Mouse (Mus musculus) megakaryocyte-erythroid progenitor cell, adult 5-6 weeks (primary cell): ENCODE measurements around the gene Adam11. TPM values are rescaled to one million over a fixed set of nuclear protein-coding genes. Genes with fewer than 3 reads are reported as not detected.
A peak's percentile ranks its signal among the peaks of the same experiment; 100 is the strongest.

ENCODE experiments used
- ATAC-seq: replicated peaks from 2 replicates; pipeline ENCODE4 v1.8.0; 2016; ENCODE audit warnings: mild to moderate bottlenecking, inconsistent platforms; ENCODE audit not compliant: severe bottlenecking, poor library complexity, low FRiP score, low TSS enrichment
- total RNA-seq, 2 experiments: library from RNA; stranded (forward) in 1 of 2; stranded (reverse) in 1 of 2; fragments of 200-1000, 215-1000 nt in 1 of 2; fragments of >200 nt in 1 of 2; fragmentation: Nextera tagmentation in 1 of 2; gene quantifications; 2 replicates each; pipeline ENCODE4 v1.2.3; 2014 to 2017

The Adam11 gene
- total RNA-seq, 2 experiments from 2014 or later: 0.14 to 0.28 TPM

DNA sequence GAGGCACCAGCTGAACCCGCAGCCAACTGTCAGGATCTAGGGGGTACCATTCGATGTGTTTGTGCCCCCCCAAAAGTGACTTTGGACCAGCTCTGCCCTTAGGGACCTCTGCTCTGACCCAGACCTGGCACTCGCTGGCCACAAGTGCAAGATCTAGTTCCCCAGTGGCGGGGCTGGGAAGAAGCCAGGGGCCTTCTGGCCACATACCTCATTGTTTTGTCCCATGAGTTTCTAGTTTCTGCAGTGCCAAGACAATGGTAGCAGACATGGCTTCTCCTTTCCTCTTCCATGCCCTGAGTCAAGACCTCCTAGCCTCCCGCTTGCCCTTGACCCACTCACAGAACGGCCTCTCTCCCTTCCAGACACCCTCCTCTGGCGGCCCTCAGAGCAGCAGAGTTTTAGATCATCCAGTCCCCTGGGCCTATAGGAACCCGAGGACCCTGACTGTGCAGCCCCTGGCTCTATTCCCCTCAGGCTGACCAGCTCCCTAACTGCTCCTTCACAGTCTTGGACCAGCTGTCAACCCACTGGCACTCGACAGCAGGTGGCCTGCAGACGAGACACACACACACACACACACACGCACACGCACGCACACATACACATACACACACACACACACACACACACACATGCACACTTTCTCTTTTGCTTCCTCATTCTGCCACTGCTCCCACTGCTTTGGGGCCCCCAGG lies 8.2 kb upstream of the Adam11 start:
- no peak for ATAC-seq

DNA sequence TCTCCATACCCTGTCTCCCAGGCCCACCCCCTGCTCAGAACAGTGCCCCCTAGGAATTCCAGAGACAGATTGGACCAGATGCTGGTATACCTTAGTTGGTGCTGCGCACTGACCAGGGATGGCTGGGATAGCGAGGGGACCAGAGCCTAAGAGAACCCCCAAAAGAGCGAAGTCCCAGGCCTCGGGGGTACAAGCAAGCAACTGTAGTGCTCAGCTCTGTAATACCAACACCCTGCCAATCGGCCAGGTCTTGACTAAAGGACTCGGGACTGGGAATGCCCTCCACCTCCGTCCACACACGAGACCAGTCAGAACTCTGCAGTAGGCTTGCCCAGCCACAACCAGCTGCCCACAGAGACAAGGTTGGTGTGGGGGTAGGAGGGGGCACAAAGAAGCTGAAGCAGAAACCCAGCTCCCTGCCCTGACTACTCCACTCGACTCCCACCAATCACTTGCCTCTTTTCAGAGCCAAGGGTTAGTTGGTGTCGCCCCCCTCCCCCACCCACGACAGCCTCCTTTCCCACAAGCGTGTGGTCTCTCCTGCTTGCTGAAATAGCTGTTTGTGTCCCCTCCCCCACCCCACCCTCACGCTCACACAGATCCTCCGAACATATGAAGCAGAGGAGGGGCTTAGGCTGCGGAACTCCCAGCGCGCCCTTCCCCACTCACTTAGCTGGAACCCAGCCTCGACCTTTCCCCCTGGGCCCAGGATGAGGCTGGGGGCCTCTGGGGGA lies 7.5 kb upstream of the Adam11 start:
- ATAC-seq: 0 out of 2 replicates have a peak, but pooled peaks have one; percentile 19

DNA sequence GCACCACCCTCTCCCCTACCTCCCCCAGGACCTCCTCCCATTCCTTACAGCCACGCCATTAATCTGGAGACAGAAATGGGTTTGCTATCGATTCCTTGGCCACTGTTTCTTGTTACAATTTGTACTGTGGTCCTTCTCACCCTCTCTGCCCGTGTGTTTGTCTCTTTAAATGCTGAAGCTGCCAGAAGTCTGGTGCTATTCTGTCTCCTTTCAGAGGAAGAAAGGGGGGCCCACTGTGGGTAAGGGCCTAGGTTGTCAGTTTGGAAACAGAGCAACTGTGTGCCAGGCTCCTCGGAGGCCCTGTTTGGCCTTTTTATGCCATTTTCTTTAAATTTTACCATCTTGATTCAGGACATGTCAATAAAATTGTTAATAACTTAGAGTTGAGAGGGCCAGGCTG lies 6.8 kb upstream of the Adam11 start:
- ATAC-seq: no peak

DNA sequence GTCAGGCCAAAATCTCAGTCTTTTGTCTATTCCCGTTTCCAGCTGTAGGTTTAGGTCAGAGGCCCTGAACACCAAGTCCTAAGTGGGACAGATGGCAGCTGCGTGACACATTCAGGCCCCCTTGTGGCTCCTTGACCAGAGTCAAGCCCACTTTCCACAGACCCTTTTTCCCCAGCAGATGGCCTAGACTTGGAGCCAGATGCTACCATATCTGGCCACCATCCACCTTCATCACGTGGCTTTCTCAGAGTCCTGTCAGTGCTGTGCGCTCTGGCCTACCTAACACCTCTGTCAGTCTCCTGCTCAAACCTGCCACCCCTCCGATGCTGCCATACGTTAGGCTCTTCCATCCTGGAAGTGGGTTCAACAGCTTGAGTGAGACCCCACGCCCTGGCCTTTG lies 5.8 kb upstream of the Adam11 start:
- no peak for ATAC-seq

DNA sequence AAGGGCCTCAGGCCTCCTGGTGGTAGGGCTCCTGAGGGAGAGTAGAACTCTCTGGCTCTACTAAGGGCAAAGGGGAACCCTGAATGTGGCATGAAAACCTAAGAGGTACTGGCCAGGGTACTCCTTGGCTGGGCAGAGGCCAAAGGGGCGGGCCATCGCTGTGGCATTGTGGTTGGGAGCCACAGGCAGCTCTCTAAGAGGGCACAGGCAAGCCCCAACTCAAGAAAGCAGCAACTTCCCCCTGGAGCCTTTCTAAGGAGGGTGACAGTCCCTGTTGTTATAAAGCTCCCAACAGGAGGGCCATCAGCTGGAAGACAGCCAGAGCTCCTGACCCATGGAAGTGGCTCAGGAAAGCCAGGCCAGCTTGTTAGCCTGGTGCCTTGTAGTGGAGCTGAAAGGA lies 2.3 kb upstream of the Adam11 start:
- ATAC-seq: no peak

DNA sequence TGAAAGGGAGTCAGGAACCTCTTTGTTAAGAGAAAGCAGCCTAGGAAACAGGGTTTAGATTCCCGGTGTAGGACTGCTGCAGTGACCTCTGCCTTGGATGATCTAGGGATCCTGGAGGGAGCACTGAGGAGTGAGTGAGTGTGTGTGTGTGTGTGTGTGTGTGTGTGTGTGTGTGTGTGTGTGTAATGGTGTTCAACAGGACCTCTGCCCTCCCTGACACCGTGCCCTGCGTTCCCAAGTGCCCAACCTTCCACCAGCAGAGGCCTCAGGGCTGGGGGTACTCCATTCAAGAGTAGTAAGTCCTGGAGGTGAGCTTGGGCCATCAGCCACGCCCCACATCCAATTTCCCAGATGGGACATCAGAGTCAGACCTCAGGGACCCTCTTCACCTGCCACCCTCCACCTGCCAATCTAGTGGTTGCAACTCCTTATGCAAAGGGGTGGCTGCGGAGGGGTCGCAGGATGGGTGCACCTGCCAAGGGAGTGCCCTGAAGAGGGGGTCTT lies 382 bp upstream of the Adam11 start:
- no peak for ATAC-seq

DNA sequence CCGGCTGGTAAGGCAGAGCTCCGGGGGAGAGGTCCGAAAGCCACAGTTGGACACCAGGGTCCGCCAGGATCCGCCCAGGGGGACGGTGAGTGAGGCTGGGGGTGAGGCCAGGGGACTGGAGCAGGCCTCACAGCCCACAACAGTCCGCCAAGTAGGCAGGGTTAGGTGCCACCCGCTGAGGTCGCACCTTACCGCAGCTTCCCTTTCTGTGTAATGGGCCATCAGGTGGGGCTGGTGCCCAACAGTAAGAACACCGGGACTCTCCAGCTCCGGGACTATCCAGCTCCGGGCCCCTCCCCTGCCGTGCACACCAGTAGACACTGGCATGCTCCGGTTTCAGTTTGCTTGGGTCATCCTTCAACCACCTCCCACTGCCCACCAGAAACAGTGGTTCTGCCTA lies 1.0 kb downstream of the Adam11 start:
- ATAC-seq: 0 out of 2 replicates have a peak, but pooled peaks have one; percentile 18

DNA sequence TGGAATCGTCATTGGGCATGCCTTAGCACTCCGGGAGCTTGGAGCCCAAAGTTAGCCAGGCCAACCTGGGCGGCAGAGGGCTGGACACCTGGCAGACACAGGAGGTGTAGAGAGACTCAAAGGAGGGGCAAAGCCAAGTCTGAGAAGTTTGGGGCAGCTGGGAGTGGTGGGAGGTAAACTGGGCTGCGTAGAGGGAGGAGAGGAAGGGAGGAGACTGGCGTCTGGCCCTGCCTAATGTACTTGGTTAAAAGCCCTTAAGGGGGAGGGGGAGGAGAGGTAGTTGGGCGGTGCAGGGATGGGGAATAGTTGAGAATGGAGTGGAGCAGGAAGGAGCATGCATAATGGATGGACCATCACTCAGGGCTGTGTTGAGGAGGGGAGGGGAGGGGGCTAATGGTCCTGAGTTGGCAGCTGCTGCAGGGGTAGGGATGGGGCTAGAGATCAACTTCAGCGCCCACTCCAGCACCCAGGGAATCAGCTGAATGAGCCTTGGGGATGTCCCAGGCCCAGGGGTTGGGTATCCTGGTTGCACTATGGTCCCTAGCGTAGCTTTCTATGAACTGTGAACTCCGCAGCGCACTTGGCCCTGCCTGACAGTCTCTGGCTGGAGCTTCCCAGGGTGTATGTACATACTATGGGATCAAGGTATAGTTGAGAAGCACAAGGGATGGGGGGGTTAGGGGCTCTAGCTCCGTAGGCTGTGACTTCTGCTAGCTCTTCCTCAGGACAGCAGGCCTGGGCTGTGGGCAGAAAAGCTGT lies 1.9 kb downstream of the Adam11 start:
- no peak for ATAC-seq

DNA sequence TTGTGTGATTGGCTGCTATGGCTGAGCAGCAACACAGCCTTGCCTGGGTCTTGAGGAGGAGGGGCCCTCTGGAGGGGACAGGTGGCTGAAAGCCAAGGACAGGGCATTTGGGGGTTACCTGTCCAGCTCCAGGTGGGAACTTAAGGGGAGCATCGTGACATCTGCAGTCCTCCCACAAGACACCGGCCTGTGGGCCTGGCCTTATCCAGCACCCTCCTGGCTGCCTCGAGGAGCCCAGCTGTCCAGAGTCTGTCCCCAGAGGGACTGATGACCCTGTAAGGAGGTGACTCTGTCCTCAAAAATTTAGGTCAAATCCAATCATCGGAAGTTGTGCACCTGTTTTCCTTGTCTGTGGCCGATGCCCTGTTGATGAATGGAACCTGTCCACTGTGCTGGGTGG lies 4.2 kb downstream of the Adam11 start:
- ATAC-seq: no peak

DNA sequence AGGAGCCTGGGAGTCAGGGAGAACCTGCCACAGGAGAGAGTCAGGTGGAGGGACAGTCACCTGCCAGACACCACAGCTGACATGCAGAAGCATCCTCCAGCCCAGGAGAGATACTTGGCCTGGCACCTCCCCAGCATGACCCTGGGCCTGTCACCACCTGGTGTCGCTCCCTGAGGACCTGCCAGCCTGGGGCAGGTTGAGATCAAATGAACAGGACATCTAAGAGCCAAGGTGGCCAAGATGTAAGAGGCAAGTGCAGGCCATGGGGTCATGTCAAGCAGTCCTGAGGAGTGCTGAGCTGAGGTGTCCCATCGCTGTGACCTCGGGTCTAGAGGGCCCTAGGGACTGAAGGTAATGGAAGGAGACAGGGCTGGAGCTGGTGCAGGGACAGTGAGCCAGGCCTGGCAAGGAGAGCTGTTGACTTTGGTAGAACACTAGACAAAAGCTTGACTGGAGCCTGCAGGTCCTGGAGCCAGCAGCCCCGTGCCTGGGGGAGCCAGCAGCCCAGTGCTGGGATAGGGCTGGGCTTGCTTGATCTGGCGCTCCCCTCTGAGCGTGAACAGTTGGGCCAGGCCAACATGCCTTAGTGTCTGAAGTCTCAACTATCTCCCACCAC lies 5.9 kb downstream of the Adam11 start:
- ATAC-seq: no peak

DNA sequence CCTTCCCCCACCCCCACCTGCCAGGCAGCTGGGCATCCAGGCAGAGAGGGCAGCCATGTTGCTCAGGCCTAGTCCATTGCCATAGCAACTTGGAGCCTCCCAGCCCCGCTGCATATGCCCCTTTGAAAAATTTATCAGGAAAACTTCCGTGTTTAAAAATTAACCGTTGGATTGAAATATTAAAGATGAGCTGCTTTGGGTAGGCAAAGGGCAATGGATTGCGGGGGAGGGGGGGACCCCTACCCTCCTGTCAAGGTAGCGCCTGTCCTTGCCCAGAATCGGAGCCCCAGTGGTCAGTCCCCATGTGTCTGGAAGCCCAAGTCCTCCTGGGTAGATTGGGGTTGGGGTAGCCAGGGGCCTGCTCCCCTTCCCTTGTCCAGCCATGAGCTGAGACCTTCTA lies 7.9 kb downstream of the Adam11 start:
- ATAC-seq: no peak

DNA sequence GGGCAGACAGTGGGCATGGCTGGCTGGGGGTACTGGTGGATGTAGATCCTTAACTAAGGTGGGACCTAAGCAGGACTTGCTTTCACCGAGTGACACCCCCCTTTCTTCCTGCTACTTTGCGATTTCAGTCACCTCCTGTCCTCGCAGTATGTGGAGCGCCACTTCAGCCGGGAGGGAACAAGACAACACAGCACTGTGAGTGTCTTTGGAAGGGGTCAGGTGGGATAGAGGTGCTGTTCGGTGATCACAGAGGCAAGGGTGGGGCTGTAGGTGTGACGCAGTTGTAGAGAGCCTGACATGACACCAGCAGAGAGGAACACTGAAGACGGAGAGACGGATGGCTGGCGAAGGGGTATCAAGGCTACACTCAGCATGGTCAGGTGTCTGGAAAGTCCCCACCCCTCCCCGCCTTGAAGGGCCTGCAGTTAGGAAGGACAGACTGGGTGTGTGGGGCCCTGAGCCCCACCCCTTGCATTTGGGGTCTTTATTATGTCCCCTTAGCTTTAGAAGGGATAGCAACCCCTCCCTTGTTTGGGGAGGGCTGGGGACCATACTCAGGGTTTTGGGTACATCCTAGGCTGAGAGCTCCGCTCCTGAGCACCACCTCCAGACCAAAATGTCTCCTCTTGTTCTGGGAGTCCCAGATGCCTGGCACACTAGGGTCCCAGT lies 8.9 kb downstream of the Adam11 start:
- ATAC-seq: no peak

DNA sequence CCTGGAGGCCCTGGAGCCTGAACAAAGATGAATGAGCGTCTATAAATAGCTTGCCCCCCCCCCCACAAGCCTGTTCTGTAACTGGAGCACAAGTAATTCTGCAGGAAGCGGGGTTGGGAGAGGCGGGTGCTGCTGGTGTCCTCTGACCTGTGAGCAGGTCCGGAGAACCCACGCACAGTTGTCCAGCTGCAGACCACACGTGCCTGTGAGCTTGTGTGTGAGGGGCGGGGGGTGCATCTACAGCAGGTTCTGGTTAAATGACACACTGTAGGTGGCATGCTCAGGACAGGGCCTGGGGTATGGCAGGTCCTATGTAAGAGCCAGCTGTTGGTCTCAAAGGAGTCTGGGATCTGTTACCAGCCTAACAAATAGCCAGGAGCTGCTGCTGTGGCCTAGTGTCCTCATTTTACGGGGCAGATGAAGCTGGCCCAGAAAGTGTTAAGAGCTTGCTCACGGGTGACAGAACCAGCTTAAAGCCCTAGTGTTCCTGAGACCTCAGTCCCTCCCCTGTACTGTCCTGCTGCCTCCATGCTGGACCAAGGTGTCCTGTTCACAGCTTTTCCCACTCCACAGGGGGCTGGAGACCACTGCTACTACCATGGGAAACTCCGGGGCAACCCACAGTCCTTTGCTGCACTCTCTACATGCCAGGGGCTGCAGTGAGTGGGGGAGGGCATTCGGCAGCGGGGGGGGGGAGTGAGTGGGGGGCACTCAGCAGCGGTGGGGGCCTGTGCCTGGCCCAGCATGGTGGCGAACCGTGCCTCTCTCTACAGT lies 9.6 kb downstream of the Adam11 start:
- no peak for ATAC-seq

DNA sequence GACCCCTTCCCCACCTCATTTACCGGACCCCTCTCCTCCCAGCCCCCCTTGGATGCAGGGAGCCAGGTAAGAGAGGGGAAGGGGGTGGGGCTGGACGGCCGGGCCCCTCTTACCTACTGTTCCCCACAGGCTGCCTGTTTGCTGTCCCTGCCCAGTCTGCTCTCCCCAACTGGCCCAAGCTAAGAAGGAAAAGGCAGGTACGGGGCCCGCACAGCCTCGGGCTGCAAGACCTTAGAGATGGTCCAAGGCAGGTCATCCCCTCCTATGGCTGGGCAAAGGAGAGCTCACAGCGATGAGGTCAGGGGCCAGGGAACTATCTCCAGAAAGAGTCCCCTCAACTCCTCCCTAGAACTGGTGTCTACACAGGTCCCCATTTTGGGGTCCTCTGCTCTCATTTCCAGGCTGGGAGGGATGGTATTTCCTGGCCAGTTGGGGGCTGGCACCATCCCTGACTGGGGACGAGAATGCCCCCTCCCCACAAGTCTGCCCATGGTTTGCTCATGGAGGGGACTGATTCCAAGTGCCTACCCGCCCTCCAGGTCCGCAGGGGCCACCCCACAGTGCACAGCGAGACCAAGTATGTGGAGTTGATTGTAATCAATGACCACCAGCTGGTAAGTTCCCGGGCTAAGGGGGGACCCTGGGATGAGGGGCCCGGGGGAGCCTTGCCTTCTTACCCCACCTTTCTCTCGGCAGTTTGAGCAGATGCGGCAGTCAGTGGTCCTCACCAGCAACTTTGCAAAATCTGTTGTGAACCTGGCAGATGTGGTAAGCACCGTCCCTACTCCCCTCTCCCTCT lies 10.9 kb downstream of the Adam11 start:
- ATAC-seq: no peak

DNA sequence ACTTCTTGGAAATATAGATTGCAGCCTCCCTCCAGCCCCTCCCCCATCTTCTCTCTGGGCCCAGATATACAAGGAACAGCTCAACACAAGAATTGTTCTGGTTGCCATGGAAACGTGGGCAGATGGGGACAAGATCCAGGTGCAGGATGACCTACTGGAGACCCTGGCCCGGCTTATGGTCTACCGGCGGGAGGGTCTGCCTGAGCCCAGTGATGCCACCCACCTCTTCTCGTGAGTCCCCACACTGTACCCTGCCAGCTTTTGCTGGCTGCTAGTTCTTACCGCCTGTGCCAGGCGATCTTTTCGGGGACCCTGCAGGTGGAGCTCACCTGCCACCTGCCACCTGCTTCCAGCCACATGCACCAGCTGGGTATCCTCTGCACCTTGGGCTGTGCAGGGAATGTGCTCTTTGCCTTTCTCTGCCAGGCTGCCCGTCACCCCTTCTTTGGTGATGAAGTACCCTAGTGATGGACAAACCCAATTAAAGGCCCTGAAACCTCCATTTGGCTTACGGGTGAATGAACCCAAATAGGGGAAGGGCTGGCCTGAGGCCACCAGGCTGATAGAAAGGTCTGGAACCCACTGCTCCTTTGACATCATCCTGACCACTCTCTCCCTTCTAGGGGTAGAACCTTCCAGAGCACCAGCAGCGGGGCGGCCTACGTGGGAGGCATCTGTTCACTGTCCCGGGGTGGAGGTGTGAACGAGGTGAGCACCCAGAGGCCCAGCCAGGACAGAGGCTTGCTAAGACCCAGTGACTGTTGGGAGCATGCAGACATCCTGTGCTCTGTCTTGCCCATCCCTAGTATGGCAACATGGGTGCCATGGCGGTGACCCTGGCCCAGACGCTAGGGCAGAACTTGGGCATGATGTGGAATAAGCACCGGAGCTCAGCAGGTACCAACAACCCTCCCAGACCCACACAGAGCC lies 11.8 kb downstream of the Adam11 start:
- ATAC-seq: no peak

DNA sequence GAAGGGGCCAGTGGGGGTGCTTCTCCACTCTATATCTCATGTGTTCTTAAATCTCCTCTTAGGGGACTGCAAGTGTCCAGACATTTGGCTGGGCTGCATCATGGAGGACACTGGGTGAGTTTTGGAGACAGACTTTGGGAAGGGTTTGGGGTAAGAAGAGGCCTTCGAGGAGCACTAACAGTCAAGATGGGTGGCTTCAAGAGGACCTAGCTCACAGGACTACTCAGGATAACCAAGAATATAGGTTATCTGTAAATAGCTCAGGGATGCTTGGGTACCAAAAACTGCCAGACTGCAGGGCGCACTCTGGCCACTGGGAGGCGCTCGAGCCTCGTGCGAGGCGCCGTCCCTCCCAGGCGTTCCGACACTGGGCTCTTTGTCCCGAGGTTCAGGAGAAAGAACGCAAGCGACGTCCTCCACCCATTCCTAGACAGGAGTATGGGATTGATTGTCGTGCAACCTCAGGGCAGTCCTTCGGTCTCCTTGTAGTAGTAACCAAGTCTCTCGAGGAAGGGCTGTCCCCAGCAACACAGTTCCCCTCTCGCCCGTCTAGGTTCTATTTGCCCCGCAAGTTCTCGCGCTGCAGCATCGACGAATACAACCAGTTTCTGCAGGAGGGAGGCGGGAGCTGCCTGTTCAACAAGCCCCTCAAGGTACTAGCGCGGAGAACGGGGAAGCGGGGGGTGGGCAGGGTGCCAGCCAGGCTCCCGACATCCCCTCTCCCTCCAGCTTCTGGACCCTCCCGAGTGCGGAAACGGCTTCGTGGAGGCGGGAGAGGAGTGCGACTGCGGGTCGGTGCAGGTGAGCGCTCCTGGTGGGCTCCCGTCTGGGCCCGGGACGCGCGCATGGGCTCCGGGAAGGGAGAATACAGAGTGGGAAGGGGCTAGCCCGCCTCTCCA lies 12.7 kb downstream of the Adam11 start:
- ATAC-seq: peak; percentile 62
